Mouse (Mus musculus): Measurements from ENCODE around the gene Ankrd55. TPM values are rescaled to one million over a fixed set of nuclear protein-coding genes. Genes with fewer than 3 reads are reported as not detected.

The Ankrd55 gene
- not detected for polyA plus RNA-seq (2014; fragmentation: Illumina TruSeq; extraction: RNeasy Lipid Tissue Mini Kit (QIAGEN cat#74804); ENCODE audit: low read depth, low replicate concordance)

DNA sequence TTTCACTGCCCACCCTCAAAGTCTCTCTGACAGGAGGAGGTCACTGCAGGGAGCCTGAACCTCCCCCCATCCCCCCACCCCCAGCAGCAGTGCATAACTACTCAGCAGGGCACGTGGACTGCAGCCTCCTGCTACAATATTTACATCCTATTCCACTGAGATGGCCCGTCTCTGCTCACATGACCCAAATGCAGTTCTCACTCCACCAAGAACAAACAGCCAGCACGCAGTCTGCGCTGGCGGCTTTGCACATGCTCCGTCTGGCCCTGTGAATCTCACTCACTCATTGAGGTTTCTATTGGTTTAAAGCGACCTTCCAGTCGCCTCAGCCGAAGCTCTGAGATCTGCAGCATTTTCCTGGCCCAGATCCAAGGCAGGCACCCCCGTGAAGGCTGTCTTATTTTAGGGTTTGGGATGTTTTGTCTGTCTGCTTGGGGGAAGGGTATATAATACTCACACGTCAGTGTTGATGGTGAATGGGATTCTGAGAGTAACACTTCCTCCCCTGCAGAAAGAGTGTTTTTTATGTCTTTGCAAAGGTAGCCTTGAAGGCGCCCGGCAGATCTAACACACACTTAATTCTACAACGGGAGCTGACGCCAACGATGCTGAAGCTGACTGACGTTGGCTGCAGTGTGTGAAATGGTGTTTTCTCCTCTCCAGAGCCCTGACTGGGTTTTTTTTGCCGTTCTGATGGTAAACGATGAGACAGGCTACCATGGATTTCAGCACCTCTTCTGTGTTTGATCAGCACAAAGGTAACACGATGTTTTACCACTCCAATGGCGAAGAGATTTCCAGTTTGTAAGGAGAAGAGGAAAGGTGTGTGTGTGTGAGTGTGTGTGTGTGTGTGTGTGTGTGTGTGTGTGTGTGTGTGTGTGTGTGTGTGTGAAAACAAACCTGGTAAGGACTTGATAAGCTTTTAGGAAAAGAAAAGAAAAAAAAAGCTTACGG is at the start of gene Ankrd55:
TSS of gene Ankrd55 (plus strand) at position 227 of the 954 bp plus-strand sequence.

Other genes starting within 250 kb of the Ankrd55 start
- gene Il6st, start 175.6 kb downstream of the Ankrd55 start, polyA plus RNA-seq (2014; fragmentation: Illumina TruSeq; extraction: RNeasy Lipid Tissue Mini Kit (QIAGEN cat#74804); ENCODE audit: low read depth, low replicate concordance): 58.7 TPM